Mouse (Mus musculus): ENCODE measurements around the gene Emc7. TPM values are rescaled to one million over a fixed set of nuclear protein-coding genes. Genes with fewer than 3 reads are reported as not detected.
"Not testable (repeated sequence)": the region's sequence is repeated elsewhere in the genome, so short reads cannot be mapped to it uniquely, and the experiment has no call there.

The Emc7 gene
- 10 to 100 TPM; 12.8 to 13.4 TPM for total RNA-seq (2021)
- long read RNA-seq, experiment 1, full-length matches to known transcripts, result 59 of 66 reads
- long read RNA-seq, experiment 1, partial matches to known transcripts, result 2 of 66 reads
- long read RNA-seq, experiment 1, other reads (novel, unspliced or antisense), result 5 of 66 reads
- long read RNA-seq, experiment 2, full-length matches to known transcripts, result 43 of 47 reads
- long read RNA-seq, experiment 2, partial matches to known transcripts, result 1 of 47 reads
- long read RNA-seq, experiment 2, other reads (novel, unspliced or antisense), result 3 of 47 reads

DNA sequence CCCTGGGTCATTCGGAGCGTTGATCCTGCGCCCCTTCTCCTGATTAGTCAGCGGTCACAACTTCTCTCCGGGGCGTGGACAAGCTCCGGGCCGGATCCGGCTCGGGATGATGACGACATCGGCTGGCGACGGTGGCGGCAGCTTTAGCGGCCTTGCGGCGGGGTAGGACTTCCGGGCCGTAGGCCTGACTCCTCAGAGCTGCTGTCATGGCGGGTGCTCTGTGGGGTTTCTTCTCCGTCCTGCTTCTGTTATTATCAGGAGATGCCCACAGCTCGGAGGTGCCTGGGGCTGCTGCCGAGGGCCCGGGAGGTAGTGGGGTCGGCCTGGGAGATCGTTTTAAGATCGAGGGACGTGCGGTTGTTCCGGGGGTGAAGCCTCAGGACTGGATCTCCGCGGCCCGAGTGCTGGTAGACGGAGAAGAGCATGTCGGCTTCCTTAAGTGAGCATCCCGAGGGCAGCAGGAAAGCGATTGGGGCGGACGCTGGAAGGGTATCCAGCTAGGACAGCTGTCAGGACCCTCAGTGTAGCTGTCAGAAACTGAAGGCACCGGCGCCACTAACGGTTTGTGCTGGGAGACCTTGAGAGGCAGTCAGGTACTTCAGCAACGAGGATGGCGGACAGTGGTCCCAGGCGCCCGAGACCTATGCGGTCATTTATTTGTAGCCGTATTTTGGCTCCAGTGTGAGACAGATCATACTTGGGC lies at the start of gene Emc7:
Gene Emc7, plus strand, starts transcription at position 136 of the 703 bp plus-strand sequence.
- DNase-seq (ENCODE audit: low spot score), result peak; percentile 97

DNA sequence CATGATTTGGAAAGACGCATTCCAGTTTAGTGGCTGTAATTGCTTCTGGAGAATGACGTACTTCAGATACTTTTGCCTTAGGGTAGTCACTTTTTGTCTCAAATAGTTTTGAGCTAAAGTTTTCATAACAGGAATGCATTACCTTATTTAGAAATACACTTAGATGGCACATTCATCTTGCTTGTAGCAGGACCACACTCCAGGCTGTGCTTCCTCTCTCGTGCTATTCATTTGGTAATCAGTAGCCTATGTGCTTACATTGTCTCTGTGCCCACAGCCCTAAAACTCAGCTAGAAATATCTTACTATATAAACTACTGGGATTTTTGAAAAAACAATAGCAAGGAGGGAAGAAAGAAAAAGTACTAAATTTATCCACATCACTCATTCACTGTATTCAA lies 47.8 kb upstream of the Emc7 start:
- no peak for DNase-seq (ENCODE audit: low spot score)

DNA sequence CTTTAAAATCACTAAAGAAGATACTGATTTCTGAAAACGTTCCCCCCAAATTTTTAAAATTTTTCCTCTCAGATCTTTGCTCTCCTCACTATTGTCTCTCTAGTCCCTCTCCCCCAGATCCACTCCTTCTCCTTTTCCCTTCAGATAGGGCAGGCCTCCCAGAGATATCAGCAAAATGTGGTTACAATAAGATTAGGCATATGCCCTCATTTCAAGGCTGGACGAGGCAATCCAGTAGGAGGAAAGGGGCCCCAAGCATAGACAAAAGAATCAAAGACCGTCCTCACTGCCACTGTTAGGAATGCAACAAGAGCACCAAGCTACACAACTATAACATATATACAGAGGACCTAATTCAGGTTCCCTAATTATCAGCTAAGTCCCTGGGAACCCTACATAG lies 29.5 kb upstream of the Emc7 start:
- DNase-seq (ENCODE audit: low spot score), result no peak

DNA sequence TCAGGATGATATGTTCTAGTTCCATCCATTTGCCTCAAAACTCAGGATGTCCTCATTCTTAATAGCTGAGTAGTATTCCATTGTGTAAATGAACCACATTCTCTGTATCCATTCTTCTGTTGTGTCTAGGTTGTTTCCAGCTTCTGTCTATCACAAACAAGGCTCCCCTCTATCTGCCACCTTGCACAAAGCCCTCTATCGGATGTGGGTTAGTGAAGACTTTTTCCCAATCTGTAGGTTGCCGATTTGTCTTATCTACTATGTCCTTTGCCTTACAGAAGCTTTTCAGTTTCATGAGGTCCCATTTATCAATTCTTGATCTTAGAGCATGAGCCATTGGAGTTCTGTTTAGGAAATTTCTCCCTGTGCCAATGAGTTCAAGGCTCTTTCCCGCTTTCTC lies 26.3 kb upstream of the Emc7 start:
- DNase-seq (ENCODE audit: low spot score), result not testable (repeated sequence)

DNA sequence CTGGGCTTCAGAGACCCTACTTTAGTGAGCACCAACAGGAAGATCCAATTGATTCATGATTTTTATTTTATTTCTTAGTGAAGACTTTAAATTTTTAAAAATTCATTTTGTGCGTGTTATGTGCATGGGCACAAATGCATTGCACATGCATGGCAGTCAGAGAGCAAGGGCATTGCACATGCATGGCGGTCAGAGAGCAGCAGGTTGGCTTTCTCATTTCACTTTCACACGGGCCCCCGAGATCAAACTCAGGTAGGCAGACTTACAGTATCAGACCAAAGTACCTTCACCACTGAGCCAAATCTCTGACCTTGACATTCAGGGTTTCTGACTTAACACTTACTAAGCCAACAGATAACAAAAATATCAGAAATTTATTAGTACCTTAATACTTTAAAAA lies 25.1 kb upstream of the Emc7 start:
- DNase-seq (ENCODE audit: low spot score), result no peak

DNA sequence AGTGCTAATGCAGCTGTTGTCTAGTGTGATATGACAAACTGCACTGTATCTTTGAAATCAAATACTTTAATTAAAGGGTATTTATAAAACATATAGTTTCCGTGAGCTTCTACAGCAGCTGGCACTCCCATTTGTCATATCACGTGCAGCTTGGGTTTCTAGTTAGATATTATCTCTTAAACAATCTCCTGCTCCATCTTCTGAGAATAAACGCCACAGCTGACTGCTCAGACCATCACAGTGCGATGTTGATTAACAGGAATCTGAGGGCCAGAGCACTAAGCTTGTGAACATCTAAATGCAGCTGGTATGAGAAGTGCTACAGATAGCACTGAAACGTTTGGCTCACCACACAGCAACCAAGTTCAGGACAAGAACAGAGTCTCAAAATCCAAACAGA lies 24.4 kb upstream of the Emc7 start:
- no peak for DNase-seq (ENCODE audit: low spot score)

DNA sequence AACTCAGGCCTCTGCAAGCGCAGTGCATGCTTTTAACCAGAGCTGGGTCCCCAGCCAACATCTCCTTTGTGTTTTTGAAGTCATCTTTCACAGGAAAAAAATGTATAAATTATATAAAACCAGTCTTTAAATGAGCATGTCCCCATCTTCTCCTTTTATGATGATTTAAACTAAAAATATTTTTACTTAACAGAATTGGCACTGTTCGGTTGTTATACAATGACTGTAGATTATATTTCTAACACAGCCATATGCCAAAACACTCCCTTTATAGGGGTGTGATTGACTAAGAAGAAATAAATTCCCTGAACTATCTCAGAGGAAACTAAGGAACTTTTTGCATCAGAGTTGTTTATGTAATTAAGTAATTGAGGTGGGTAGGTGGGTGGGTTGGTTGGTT lies 22.3 kb upstream of the Emc7 start:
- no peak for DNase-seq (ENCODE audit: low spot score)

DNA sequence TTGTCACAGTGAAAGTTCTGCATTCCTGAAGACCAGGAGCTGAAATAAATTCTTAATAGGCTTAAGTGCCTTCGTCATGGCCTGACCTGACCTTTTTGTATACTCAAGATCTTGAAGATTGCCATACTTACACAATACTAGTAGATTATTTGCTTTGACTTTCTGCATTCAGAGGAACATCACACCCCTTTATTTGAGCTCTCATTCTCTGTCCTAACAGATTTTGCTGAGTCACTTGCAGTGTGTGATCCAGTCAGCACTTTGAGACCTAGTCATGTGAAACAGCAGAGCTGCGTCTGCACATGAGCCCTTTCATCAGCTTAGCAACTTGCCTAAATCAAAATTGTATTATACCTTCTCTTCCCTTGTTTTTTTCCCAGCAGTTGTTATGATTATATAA lies 21.4 kb upstream of the Emc7 start:
- DNase-seq (ENCODE audit: low spot score), result no peak

DNA sequence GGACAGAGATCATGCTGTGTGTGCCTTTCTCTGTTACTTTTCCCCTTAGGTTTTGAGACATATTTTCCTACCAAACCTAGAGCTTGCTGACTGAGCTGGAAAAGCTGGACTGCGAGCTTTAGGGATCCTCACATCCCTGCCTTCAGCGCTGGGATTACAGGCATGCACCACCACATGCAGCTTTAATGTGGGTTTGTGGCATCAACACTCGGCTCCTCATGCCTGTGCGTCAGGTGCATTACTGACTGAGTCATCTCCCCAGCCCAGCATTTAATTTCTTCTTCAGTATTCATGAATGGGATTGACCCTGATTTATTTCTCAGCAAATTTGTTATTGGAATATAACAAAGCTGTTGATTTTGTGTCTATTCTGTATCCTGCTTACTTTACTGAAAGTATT lies 18.5 kb upstream of the Emc7 start:
- no peak for DNase-seq (ENCODE audit: low spot score)

DNA sequence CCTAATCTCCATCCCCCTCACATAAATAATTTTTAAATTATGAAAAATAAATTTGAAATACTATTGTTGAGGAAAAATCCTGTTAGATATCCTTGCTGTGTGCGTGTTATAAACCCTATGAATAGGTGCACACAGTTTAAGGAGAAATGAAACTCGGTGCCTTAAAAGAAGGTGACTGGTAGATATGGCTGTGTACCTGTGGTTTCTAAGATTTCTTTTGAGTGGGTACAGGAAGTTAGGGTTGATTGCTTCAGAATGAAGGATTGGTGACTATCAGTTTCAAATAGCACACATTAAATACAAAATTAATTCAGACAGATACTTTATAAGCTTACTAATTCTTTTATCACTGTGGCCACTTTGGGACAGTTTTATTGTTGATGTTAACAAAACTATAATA lies 17.2 kb upstream of the Emc7 start:
- DNase-seq (ENCODE audit: low spot score), result no peak

DNA sequence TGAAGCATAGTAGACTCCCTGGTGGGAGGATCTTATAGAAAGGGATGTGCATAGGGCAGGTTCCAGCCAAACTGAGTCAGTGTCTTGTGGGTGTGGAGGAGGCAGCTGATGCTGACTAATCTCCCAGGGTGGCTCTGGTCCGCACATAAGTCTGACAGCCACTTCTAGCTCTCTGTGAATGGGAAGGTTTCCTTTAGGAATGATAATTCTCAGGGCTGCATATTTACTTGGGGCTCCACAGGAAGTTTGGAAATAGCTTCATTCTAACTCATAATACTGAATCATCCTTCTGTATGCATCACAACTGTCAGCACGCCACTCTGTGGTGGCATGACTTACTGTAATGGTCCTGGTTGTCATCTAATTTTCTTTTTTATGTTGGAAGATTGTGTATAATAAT lies 11.3 kb upstream of the Emc7 start:
- DNase-seq (ENCODE audit: low spot score), result no peak

DNA sequence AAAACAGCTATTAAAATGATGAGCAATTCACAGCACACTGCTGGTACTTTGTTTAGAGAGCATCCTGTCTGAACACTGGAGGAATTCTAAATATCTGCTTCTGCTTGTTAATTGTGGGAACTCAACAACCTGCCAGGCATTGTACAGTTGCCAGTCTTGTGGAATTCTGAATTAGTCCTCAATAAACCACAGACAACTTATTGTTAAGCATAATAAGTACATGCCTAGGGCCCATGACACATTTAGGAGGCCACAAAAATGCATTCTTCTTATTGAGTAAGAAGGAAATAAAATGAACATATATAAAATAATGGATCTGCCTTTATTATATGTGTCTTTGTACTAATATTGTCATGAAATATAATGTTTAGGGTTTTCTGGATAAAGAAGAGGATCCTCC lies 9.3 kb upstream of the Emc7 start:
- DNase-seq (ENCODE audit: low spot score), result no peak

DNA sequence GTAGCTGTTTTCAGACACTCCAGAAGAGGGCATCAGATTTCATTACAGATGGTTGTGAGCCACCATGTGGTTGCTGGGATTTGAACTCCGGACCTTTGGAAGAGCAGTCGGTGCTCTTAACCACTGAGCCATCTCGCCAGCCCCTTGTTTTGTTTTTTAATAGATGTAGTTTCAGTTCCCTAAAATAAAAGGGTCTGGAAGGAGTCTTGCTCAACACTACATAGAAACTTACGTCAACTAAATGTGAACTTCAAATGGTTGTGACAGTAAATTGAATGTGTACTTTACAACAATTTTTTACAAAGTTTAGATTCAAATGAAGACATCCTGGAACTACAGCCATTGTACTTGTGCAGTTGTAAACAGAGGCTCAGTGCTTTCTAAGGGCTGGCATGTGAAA lies 6.8 kb upstream of the Emc7 start:
- DNase-seq (ENCODE audit: low spot score), result not testable (repeated sequence)

DNA sequence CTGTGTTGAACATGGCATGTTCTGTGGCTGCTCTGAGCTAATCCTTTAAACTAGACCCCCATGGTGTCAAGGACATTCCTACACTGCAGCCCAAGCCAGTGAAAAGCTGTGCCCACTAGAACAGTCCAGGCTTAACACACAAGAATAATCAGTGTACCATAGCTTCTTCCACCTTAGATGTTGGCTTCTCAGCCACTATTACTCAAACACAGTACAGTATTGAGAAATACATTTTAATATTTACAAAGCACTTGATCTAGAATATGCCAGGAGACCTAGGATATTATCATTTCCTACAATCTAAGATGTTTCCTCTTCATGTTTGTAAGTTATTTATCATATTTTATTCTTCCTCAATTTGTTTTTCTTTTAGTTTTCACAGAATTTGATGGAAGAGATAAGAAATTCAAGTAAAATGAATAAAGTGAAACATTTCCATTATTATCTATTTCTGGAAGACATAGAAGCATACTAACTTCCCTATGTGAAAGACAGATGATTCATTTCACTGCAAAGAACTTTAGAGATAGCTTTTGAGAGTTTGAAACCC lies 6.2 kb upstream of the Emc7 start:
- DNase-seq (ENCODE audit: low spot score), result no peak

DNA sequence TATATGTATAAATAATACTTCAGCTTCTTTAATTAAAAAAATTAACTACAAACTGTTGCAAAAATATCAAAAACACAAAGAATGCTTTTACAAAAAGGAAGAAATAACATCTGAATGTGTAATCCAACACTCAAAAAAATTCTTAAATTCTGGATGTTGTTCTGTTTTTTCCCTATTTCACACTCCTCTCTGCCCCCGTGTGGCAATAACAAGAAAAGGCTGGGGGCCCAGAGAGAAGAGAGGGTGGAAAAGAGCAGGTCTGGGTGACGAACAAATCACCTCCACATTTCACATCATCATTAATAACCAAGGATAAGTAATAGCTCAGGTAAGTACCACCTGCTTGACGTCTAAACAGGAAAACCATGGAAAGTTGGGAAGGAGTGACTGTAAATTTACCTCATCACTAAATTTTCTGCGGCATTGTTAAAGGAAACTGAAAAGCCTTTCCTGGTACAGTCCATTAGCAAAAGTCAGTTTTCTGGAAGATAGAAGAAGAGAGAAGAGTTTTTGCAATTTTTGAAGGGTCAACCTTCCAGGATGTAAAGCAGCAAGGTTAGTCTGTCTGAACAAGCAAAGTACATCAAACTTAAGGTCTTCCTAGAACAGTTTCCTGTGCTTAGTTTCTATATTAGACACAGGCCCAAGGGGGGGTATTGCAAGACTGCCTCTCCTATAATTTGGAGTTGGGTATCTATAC lies 5.0 kb upstream of the Emc7 start:
- DNase-seq (ENCODE audit: low spot score), result peak; percentile 13

DNA sequence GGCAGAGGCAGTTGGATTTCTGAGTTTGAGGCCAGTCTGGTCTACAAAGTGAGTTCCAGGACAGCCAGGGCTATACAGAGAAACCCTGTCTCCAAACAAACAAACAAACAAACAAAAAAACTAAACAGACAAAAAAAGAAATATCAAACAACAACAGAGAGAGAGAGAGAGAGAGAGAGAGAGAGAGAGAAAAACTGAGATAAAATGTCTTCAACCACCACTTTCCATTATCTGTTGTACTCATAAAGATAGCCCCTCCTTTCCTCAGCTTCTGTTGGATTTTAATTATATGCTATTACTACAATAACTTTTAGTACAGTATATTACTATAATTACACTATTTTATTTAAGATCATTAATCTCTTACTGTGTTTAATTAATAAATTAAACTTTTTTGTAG lies 2.3 kb upstream of the Emc7 start:
- not testable (repeated sequence) for DNase-seq (ENCODE audit: low spot score)

DNA sequence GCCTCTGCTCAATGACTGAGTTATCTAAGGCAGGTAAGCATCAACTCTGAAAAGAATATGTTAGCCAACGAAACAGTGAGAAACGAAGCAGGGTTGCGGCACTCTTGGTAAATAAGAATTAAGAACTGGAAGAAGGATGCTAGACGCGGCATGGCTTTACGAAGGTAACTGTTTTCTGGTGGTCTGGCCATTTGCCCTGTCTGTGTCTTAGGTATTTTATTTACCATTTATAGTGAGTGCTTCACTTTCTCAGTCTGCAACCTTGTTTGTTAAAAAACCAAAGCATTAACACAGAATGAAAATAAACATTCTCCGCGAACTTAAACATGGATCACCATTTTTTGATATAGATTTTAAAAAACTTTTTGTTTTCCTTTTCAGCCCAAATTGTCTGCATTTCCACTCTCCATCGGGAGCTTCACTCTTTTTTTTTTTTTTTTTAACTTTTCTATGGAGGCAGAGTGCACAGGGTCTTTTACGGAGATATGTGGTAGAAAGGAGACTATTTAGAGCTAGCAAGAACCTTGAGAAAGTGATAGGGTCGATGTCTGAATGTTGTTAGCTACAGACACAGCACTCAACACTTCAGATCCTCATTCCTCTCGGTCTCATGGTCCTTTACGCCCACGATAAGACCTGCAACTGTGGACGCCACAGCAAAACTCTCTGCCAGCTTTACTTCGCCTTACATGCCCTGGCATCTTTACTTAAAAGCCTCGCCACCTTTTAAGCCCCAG lies 504 bp upstream of the Emc7 start:
- no peak for DNase-seq (ENCODE audit: low spot score)

DNA sequence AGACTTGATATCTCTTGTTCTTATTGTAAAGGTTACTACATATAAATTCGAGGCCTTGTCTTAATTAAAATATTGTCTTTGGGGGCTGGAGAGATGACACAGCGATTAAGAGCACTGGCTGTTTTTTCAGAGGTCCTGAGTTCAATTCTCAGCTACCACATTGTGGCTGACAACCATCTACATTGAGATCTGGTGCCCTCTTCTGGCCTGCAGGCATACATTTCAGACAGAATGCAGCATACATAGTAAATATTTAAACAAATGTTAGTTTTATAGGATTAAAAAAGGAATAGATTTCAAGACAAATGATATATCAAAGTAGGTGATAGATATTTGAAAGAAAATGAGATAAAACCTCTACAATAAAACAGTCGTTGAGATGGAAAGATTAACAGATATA lies 5.8 kb downstream of the Emc7 start:
- no peak for DNase-seq (ENCODE audit: low spot score)

DNA sequence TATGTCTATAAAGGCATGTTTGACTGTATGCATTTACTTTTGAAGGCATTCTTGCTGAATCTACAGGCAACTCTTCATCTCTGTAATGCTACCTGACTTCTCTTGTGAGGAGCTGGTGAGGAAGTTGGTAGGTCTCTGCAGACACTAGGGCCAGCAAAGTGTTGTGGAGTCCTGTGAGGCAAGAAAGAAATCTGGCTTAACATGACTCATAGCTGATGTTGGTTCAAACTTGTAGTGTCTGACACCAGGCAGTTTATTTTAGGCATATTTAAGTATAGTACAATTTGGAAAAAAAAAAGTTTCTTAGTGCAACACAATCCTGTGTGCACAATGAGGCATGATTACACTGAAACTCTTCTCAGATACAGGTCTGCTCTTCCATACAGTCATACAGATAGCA lies 14.7 kb downstream of the Emc7 start:
- no peak for DNase-seq (ENCODE audit: low spot score)

DNA sequence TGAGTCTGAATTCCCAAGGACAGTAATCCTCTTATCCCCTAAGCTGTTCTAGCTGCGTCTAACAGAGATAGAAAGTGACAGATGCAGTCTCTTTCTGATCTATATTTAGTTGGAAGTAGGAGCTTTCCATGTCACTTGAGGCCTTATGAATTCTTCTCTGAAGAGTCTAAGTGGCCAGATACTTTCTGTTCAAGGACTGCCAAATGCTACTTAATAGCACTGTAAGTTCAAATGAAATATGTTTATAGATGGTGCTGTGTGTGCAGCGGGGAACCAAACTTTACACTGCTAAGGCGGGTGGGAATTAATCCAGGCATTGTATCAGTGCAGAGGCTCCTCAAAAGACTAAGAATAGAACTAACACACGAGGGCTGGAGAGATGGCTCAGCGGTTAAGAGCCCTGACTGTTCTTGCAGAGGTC lies 16.2 kb downstream of the Emc7 start:
- peak; percentile 10 for DNase-seq (ENCODE audit: low spot score)

DNA sequence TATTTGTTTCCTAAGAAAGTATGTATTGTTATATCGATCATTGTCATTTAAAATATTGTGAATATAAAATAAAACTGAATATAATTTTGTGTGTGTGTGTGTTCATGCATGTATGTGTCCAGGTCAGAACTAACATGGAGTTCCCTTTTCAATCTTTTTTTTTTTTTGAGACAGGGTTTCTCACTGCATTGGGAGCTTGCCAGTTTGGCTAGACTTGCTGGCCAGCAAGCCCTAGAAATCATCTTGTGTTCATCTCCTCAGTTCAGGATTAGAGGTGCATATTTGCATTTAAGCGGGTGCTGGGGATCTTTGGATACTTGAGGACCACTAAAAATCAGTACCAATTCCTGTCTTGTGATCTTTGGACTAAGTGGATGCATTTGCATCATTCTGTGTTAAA lies 17.3 kb downstream of the Emc7 start:
- DNase-seq (ENCODE audit: low spot score), result no peak
